ENCODE assay signal across 8 mouse cellular contexts in genomic region chr9:42673385-42674016, GRCm38 (mm10).
DNase-seq lines count a peak whose midpoint lies in the region; ATAC-seq lines count a peak whose summit lies in the region.

No protein-coding gene starts in this region.

- WGBS in hindbrain, embryonic 10.5 days, result 71% methylated on average over 12 of the region's 12 CpGs
- WGBS in limb, embryonic 11.5 days, result 17% methylated on average over 12 of the region's 12 CpGs
- WGBS in midbrain, embryonic 11.5 days, result 73% methylated on average over 12 of the region's 12 CpGs

- no peaks in the 10 kb centered on the region for H3K36me3 ChIP-seq in hindbrain, embryonic 10.5 days
- H3K36me3 ChIP-seq in limb, embryonic 11.5 days (ENCODE audit: control insufficient read depth, insufficient read depth, low read length), result no peaks in the 10 kb centered on the region
- H3K36me3 ChIP-seq in midbrain, embryonic 11.5 days (ENCODE audit: control insufficient read depth, insufficient read depth, low read length), result no peaks in the 10 kb centered on the region

- peak overlapping the region; percentile 22; the same call in 1 of the 2 replicates for H3K4me2 ChIP-seq in limb, embryonic 11.5 days (ENCODE audit: low read depth, severe bottlenecking)
- H3K4me2 ChIP-seq in midbrain, embryonic 11.5 days, result no peak overlapping the region

- H3K27me3 ChIP-seq in hindbrain, embryonic 10.5 days (ENCODE audit: insufficient read depth, poor library complexity, severe bottlenecking), result no peaks in the 10 kb centered on the region
- no peaks in the 10 kb centered on the region for H3K27me3 ChIP-seq in limb, embryonic 11.5 days (ENCODE audit: control insufficient read depth, insufficient read depth, low read length)
- H3K27me3 ChIP-seq in midbrain, embryonic 11.5 days (ENCODE audit: control insufficient read depth, insufficient read depth, low read length), result no peaks in the 10 kb centered on the region

- peak overlapping the region; percentile 27; the same call in 1 of the 2 replicates for H3K9ac ChIP-seq in limb, embryonic 11.5 days (ENCODE audit: low read length)
- H3K9ac ChIP-seq in midbrain, embryonic 11.5 days (ENCODE audit: low read length), result no peak overlapping the region

- no peak for ATAC-seq in limb, embryonic 11.5 days (ENCODE audit: insufficient number of reproducible peaks, low FRiP score, low TSS enrichment, low read depth)
- ATAC-seq in midbrain, embryonic 11.5 days (ENCODE audit: low FRiP score), result peak; percentile 50; the same call in 1 of the 2 replicates

- no peak overlapping the region for H3K4me3 ChIP-seq in hindbrain, embryonic 10.5 days
- no peak overlapping the region for H3K4me3 ChIP-seq in limb, embryonic 11.5 days (ENCODE audit: low read depth, low read length)
- no peak overlapping the region for H3K4me3 ChIP-seq in midbrain, embryonic 11.5 days (ENCODE audit: low read depth, low read length)

- H3K4me1 ChIP-seq in hindbrain, embryonic 10.5 days (replicated peaks), result peaks cover 21% of the 10 kb centered on the region
- peaks cover 20% of the 10 kb centered on the region for H3K4me1 ChIP-seq in limb, embryonic 11.5 days (ENCODE audit: control insufficient read depth, insufficient read depth, low read length)
- H3K4me1 ChIP-seq in midbrain, embryonic 11.5 days (ENCODE audit: control insufficient read depth, insufficient read depth, low read length), result peaks cover 7% of the 10 kb centered on the region; the same call in 1 of the 2 replicates

- DNase-seq in adrenal gland, adult 8-10 months, result peak; percentile 6
- DNase-seq in hindbrain, embryonic 10.5 days (ENCODE audit: low spot score), result no peak
- DNase-seq in limb, embryonic 11.5 days (ENCODE audit: low spot score), result peak; percentile 61
- DNase-seq in midbrain, embryonic 11.5 days (ENCODE audit: low spot score, missing footprints), result peak; percentile 82
- peak; percentile 41 to 50 for DNase-seq in thymus, postnatal 36 days
- no peak for DNase-seq in ovary, postnatal 14 days (ENCODE audit: low spot score)
- DNase-seq in heart, adult 8-10 months (ENCODE audit: low spot score), result no peak
- no peak for DNase-seq in left cerebral cortex, adult 9 months (ENCODE audit: low spot score in 2 of 2)

- H3K9me3 ChIP-seq in hindbrain, embryonic 10.5 days, result no peaks in the 10 kb centered on the region
- no peaks in the 10 kb centered on the region for H3K9me3 ChIP-seq in limb, embryonic 11.5 days (ENCODE audit: control insufficient read depth, low read length)
- no peaks in the 10 kb centered on the region for H3K9me3 ChIP-seq in midbrain, embryonic 11.5 days (ENCODE audit: control insufficient read depth, low read length)

- H3K27ac ChIP-seq in hindbrain, embryonic 10.5 days, result peak overlapping the region; percentile 72
- H3K27ac ChIP-seq in limb, embryonic 11.5 days (replicated peaks; ENCODE audit: low read depth, low read length), result peak overlapping the region; percentile 82
- peak overlapping the region; percentile 41; the same call in 1 of the 2 replicates for H3K27ac ChIP-seq in midbrain, embryonic 11.5 days (ENCODE audit: low read depth, low read length)

Comparison
In these comparisons a context has a peak if more than half of its experiments do, and no peak if none do; other contexts are left out.
1. DNase-seq: peak in adrenal gland, adult 8-10 months (single experiment), limb, embryonic 11.5 days (single experiment), midbrain, embryonic 11.5 days (single experiment) and thymus, postnatal 36 days (2 of 2); none in hindbrain, embryonic 10.5 days (single experiment), ovary, postnatal 14 days (single experiment), heart, adult 8-10 months (single experiment) and left cerebral cortex, adult 9 months (0 of 2).
2. Peak in every context shown above with its lines, with median percentiles within 50 percentile points of each other: H3K27ac ChIP-seq.